Mouse (Mus musculus) liver, postnatal 0 days (tissue): ENCODE results near the gene Ms4a2. TPM values are rescaled to one million over a fixed set of nuclear protein-coding genes. Genes with fewer than 3 reads are reported as not detected.
A peak's percentile ranks its signal among the peaks of the same experiment; 100 is the strongest.

ENCODE experiments used
- ATAC-seq: fragments of 200-750 bp; cut with Nextera tagmentation; 2 replicates; pipeline ENCODE4 v1.8.0; 2017; ENCODE audit warnings: mild to moderate bottlenecking, moderate library complexity
- DNase-seq: peaks from one replicate; pipeline ENCODE4 v3.0.0-alpha.2; 2016
- H3K27ac ChIP-seq: fragments of 300-500 bp; sonication (generic); 2 replicates; pipeline ENCODE4 v1.5.1; 2014; ENCODE audit warnings: antibody characterized with exemption, moderate library complexity, mild to moderate bottlenecking, low read depth
- H3K27me3 ChIP-seq: fragments of 300-500 bp; sonication (generic); 2 replicates; pipeline ENCODE4 v1.6.1; 2014; ENCODE audit warnings: low read length, control low read depth, mixed read lengths; ENCODE audit not compliant: insufficient read depth
- H3K36me3 ChIP-seq: fragments of 300-500 bp; sonication (generic); replicated peaks from 2 replicates; pipeline ENCODE4 v1.6.1; 2014; ENCODE audit warnings: mild to moderate bottlenecking, control low read depth, low read length, moderate library complexity, mixed read lengths; ENCODE audit not compliant: insufficient read depth
- H3K4me1 ChIP-seq: fragments of 300-500 bp; sonication (generic); 2 replicates; pipeline ENCODE4 v1.6.1; 2014; ENCODE audit warnings: antibody characterized with exemption, mild to moderate bottlenecking, control low read depth; ENCODE audit not compliant: insufficient read depth
- H3K4me2 ChIP-seq: fragments of 300-500 bp; sonication (generic); 2 replicates; pipeline ENCODE4 v1.6.1; 2014; ENCODE audit warnings: low read depth, mild to moderate bottlenecking, low read length, moderate library complexity, mixed read lengths
- H3K4me3 ChIP-seq: fragments of 300-500 bp; sonication (generic); 2 replicates; pipeline ENCODE4 v1.5.1; 2014; ENCODE audit warnings: low read depth, low read length
- H3K9ac ChIP-seq: fragments of 300-500 bp; sonication (generic); replicated peaks from 2 replicates; pipeline ENCODE4 v1.6.1; 2014; ENCODE audit warnings: mild to moderate bottlenecking, moderate library complexity
- H3K9me3 ChIP-seq: fragments of 300-500 bp; sonication (generic); 2 replicates; pipeline ENCODE4 v1.6.1; 2016; ENCODE audit warnings: mild to moderate bottlenecking, control low read depth, low read length, mixed read lengths
- CTCF ChIP-seq: sonication (generic); IDR thresholded peaks from 2 replicates; pipeline ENCODE4 v1.5.1; 2016; ENCODE audit warnings: antibody characterized with exemption, low read depth
- EP300 ChIP-seq: IDR thresholded peaks from 2 replicates; pipeline ENCODE4 v1.6.1; 2016; ENCODE audit warnings: antibody characterized with exemption, low read depth, mild to moderate bottlenecking
- WGBS: fragments of 180-500 bp; shearing (Covaris S2); extraction: QIAGEN DNeasy Blood & Tissue Kit; methylation state at CpG from one replicate; pipeline ENCODE4 v1.1.7; 2014; ENCODE audit not compliant: insufficient replicate concordance; 5-methylcytosine and 5-hydroxymethylcytosine counted together
- polyA plus RNA-seq: library from polyadenylated mRNA; unstranded; fragments of >200 nt; fragmentation: Nextera tagmentation; extraction: Ambion mirVana; gene quantifications from 2 replicates; pipeline ENCODE4 v1.2.1, GENCODE M21; 2015

Ms4a2 gene
- polyA plus RNA-seq, 1 experiment from 2014 or later: 0.90 TPM

- H3K9ac ChIP-seq: no peak overlapping the region
- WGBS: 4% methylated on average over 1 of the region's 1 CpGs
- no peaks in the 10 kb centered on the region for H3K9me3 ChIP-seq
- H3K4me2 ChIP-seq: no peak overlapping the region
- ATAC-seq (no peak), DNase-seq (peak; percentile 69)
- no peaks in the 10 kb centered on the region for H3K27me3 ChIP-seq
- H3K36me3 ChIP-seq: no peaks in the 10 kb centered on the region
- no peak overlapping the region for H3K27ac ChIP-seq
- H3K4me1 ChIP-seq: no peaks in the 10 kb centered on the region; the same call in 1 of the 2 replicates
- H3K4me3 ChIP-seq: no peak overlapping the region
- TF ChIP-seq EP300 (no peak), CTCF (peak; percentile 77)
These were observed 15.3 kb downstream of the Ms4a2 start for GRCm38 (mm10) chr19:11608172-11608571.

GRCm38 (mm10) chr19:11604603-11605002 is 18.9 kb downstream of the Ms4a2 start, which contains the start of gene Ms4a6d:
Gene Ms4a6d (minus strand): TSS chr19:11604849.
- TF ChIP-seq EP300 (no peak), CTCF (no peak)
- no peak within 1 kb of the TSS for H3K9ac ChIP-seq
- no peaks in the 10 kb centered on the region for H3K36me3 ChIP-seq
- DNase-seq: no peak
- H3K4me2 ChIP-seq: no peak within 1 kb of the TSS
- no peaks in the 10 kb centered on the region for H3K27me3 ChIP-seq
- no peak for ATAC-seq
- H3K4me3 ChIP-seq: no peak within 1 kb of the TSS
- 49% methylated on average over 2 of the region's 2 CpGs for WGBS
- no peaks in the 10 kb centered on the region for H3K9me3 ChIP-seq
- no peaks in the 10 kb centered on the region for H3K4me1 ChIP-seq
- no peak within 1 kb of the TSS for H3K27ac ChIP-seq

- ATAC-seq: peak; percentile 40; the same call in 1 of the 2 replicates
- H3K4me2 ChIP-seq: no peak overlapping the region
- no peak overlapping the region for H3K4me3 ChIP-seq
- 90% methylated on average over 2 of the region's 2 CpGs for WGBS
- H3K4me1 ChIP-seq: no peaks in the 10 kb centered on the region
- no peak overlapping the region for H3K9ac ChIP-seq
- no peaks in the 10 kb centered on the region for H3K9me3 ChIP-seq
- no peaks in the 10 kb centered on the region for H3K27me3 ChIP-seq
- no peak overlapping the region for H3K27ac ChIP-seq
- peak; percentile 26 for DNase-seq
- TF ChIP-seq CTCF (peak; percentile 86), EP300 (no peak)
- no peaks in the 10 kb centered on the region for H3K36me3 ChIP-seq
These were observed 21.5 kb downstream of the Ms4a2 start for GRCm38 (mm10) chr19:11602026-11602425.

- no peak overlapping the region for H3K4me2 ChIP-seq
- no peak overlapping the region for H3K4me3 ChIP-seq
- no peak overlapping the region for H3K27ac ChIP-seq
- no peak for ATAC-seq
- no peak overlapping the region for H3K9ac ChIP-seq
- TF ChIP-seq EP300 (no peak), CTCF (no peak)
- 75% methylated on average over 3 of the region's 3 CpGs for WGBS
- no peaks in the 10 kb centered on the region for H3K4me1 ChIP-seq
- H3K9me3 ChIP-seq: no peaks in the 10 kb centered on the region
- no peak for DNase-seq
- H3K27me3 ChIP-seq: no peaks in the 10 kb centered on the region
- no peaks in the 10 kb centered on the region for H3K36me3 ChIP-seq
These were observed 22.2 kb downstream of the Ms4a2 start for GRCm38 (mm10) chr19:11601349-11601748.

- DNase-seq: no peak
- no peak for ATAC-seq
- Histone ChIP-seq H3K4me1 (no peaks in the 10 kb centered on the region), H3K27me3 (no peaks in the 10 kb centered on the region), H3K36me3 (no peaks in the 10 kb centered on the region), H3K4me2 (no peak overlapping the region), H3K9ac (no peak overlapping the region), H3K4me3 (no peak overlapping the region), H3K27ac (no peak overlapping the region), H3K9me3 (no peaks in the 10 kb centered on the region)
- 60% methylated on average over 2 of the region's 2 CpGs for WGBS
- TF ChIP-seq EP300 (no peak), CTCF (0 out of 2 replicates have a peak, but pooled peaks have one; percentile 5)
These were observed 33.5 kb downstream of the Ms4a2 start for GRCm38 (mm10) chr19:11589891-11590449.

GRCm38 (mm10) chr19:11589205-11589604 is 34.3 kb downstream of the Ms4a2 start:
- Histone ChIP-seq H3K4me1 (no peaks in the 10 kb centered on the region), H3K9me3 (no peaks in the 10 kb centered on the region), H3K4me3 (no peak overlapping the region), H3K36me3 (no peaks in the 10 kb centered on the region), H3K9ac (no peak overlapping the region), H3K27ac (no peak overlapping the region), H3K27me3 (no peaks in the 10 kb centered on the region), H3K4me2 (no peak overlapping the region)
- ATAC-seq: no peak
- no peak for TF ChIP-seq CTCF
- no peak for TF ChIP-seq EP300
- no peak for DNase-seq
- 45% methylated on average over 4 of the region's 4 CpGs for WGBS
